Mouse (Mus musculus): ENCODE data around the gene Vps41. TPM values are rescaled to one million over a fixed set of nuclear protein-coding genes. Genes with fewer than 3 reads are reported as not detected.

Vps41 gene
- polyA plus RNA-seq, 1 experiment from 2014 or later = 30.2 TPM

DNA sequence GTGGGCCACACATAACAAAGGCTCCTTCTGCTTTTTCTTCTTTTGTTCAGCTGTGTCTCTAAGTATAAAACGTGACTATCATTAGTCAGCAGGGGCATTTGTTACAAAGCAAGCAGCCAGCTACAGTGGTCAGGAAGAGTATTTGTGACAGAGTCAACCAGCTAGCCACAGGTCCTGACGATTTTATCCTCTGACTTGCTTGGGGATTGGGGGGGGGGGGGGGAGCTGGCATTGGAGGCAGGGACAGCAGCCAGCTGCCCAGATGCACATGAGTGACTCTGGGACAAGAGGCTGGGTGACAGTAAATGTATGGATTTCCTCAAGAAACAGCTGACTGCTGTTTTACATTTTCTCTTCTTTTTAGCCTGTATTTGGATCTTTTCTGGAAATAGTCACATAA is 50.8 kb downstream of the Vps41 start:
- Histone ChIP-seq H3K27ac (no peak overlapping the region), H3K9ac (no peak overlapping the region), H3K4me1 (no peaks in the 10 kb centered on the region), H3K27me3 (replicated peaks) (no peaks in the 10 kb centered on the region), H3K9me3 (replicated peaks) (no peaks in the 10 kb centered on the region), H3K4me3 (no peak overlapping the region), H3K36me3 (no peaks in the 10 kb centered on the region), H3K4me2 (no peak overlapping the region)
- no peak for ATAC-seq
- 25% methylated on average over 2 of the region's 2 CpGs for WGBS (ENCODE audit: insufficient replicate concordance)

DNA sequence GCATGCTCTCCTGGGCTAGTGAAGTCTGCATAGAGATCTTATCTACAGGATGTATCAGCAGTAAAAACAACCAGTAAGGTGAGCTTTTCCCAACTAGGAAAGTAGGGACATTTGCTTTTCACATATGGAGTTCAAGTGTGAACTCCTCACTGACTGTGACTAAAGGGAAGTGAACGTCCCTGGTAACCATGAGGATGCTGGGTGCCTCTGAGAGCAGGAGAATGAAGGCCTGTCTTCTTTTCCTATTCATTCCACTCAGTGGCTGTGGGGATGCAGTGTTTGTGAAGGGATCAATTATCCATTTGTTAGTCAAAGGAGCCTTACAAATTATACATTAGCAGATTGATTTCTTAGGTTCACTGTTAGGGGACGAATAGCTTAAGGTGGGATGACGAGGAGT is 51.4 kb downstream of the Vps41 start:
- Histone ChIP-seq H3K27me3 (replicated peaks) (no peaks in the 10 kb centered on the region), H3K4me1 (no peaks in the 10 kb centered on the region), H3K36me3 (no peaks in the 10 kb centered on the region), H3K9me3 (replicated peaks) (no peaks in the 10 kb centered on the region), H3K27ac (no peak overlapping the region), H3K4me3 (no peak overlapping the region), H3K4me2 (no peak overlapping the region), H3K9ac (no peak overlapping the region)
- ATAC-seq = no peak
- 69% methylated on average over 3 of the region's 3 CpGs for WGBS (ENCODE audit: insufficient replicate concordance)

DNA sequence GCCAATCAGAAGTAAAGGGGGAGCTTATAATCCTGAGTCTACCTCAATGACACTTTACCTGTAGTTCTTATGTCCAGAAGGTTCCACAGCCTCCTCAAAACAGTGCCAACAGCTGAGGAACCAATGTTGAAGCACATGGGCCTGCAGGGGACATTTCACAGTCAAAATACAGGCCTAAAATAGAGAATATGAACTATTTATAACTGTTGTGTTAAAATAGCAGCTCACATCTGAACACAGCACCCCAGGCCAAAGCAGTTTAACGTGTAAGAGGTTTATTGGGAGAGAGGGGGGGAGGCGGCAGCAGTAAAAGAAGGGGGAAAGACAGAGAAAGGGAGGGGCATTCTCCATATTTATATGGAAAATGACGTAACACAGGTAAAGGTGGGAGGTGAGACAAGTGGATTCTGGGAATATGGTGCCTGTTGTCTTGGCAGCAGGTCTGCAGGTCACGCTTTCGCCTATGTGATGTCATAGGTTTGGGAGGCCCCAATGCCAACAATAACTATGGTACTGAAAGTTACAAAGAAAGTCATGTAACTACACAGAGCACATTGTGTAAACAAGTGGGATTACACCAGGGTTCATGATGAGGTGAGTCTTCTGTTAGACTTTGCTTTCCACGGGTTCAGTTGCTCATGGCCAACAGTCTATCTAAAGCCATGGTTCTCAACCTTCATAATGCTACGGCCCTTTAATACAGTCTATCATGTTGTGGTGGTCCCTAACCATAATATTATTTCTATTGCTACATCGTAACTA is 56.5 kb downstream of the Vps41 start:
- H3K27me3 ChIP-seq (replicated peaks) = no peaks in the 10 kb centered on the region
- no peak overlapping the region for H3K4me3 ChIP-seq
- H3K36me3 ChIP-seq = no peaks in the 10 kb centered on the region
- no peak overlapping the region for H3K27ac ChIP-seq
- H3K9me3 ChIP-seq (replicated peaks) = no peaks in the 10 kb centered on the region
- H3K9ac ChIP-seq = no peak overlapping the region
- no peak overlapping the region for H3K4me2 ChIP-seq
- no peaks in the 10 kb centered on the region for H3K4me1 ChIP-seq
- ATAC-seq = no peak
- WGBS (ENCODE audit: insufficient replicate concordance) = 81% methylated on average over 8 of the region's 8 CpGs

DNA sequence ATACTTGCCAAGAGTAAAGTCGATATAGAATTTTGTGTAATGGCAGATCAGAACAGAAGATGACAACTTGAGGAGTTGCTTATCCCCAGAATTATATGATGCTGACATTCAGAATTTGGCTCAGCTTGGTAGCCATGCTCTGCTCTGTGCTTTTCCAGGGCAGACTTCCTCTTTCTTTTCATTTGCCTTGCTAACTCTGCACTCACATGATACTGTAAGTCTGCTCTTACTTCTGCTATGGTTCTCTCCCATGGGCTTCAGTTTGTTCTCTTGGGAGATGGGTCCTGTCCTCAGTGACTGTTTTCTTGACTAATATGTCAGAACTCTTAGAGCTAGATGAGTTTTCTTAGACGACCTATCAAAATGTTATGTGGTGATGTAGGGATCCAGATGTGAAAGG is 64.2 kb downstream of the Vps41 start:
- ATAC-seq = no peak
- H3K4me1 ChIP-seq = no peaks in the 10 kb centered on the region
- H3K27ac ChIP-seq = no peak overlapping the region
- 61% methylated on average over 2 of the region's 2 CpGs for WGBS (ENCODE audit: insufficient replicate concordance)
- H3K36me3 ChIP-seq = no peaks in the 10 kb centered on the region
- H3K9me3 ChIP-seq (replicated peaks) = no peaks in the 10 kb centered on the region
- no peak overlapping the region for H3K4me3 ChIP-seq
- H3K9ac ChIP-seq = no peak overlapping the region
- H3K4me2 ChIP-seq = no peak overlapping the region
- H3K27me3 ChIP-seq (replicated peaks) = no peaks in the 10 kb centered on the region

DNA sequence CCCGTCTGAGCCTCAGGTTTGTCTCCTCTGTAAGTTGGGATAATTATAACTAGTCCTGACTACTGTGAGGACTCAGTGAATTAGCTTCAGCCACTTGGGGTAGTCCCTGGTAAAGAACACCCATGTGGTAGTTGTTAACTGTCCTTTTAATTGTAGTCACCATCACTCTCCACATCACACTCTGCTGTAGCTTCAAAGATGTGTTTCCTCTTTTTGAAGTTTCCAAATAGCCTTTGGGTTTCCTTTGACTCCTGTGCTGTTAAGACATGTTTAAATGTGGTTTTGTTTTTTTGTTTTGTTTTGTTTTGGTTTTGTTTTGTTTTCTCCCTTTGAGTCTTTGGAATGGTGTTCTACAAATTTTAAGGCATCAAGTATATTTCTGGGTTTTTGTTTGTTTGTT is 68.6 kb downstream of the Vps41 start:
- ATAC-seq = no peak
- WGBS (ENCODE audit: insufficient replicate concordance) = 82% methylated on average over 1 of the region's 1 CpGs
- no peak overlapping the region for H3K9ac ChIP-seq
- no peak overlapping the region for H3K4me3 ChIP-seq
- no peak overlapping the region for H3K4me2 ChIP-seq
- no peaks in the 10 kb centered on the region for H3K36me3 ChIP-seq
- H3K4me1 ChIP-seq = no peaks in the 10 kb centered on the region
- no peak overlapping the region for H3K27ac ChIP-seq
- H3K9me3 ChIP-seq (replicated peaks) = no peaks in the 10 kb centered on the region
- no peaks in the 10 kb centered on the region for H3K27me3 ChIP-seq (replicated peaks)

DNA sequence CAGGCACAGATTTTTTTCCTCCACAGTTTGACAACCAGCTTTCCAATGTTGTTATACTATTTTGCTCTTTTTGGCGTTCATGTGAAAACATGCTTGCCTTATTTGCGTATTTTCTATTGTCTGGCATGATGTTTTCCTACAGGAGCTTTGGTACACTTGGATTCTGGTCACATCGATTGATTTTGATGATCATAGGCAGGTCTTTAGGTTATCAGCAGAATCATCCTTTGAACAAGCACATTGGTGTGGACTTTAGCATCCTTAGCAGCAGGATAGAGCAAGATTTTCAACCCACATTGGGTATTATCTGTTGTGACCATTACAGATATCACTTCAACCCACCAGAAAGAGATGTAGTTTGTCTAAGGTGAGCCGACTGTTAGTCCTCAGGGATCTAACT is 71.0 kb downstream of the Vps41 start:
- no peak overlapping the region for H3K9ac ChIP-seq
- WGBS (ENCODE audit: insufficient replicate concordance) = 68% methylated on average over 4 of the region's 4 CpGs
- H3K4me1 ChIP-seq = no peaks in the 10 kb centered on the region

DNA sequence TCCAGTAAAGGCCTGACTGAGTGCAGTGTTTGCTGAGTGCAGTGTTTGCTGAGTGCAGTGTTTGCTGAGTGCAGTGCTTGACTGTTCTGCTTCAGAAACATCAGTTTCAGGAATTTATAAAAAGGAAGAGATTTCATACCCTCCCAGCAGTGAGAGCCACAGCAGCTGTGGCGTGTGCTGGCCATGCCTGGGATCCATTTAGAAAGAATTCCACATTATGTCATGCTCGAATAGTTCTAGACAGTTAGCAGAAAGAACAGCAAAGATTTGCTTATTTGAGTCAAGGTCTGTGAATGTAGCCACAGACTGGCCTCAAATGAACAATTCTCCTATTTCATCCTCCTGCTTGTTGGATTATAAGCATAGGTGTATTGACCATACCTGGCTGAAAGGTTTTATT is 71.6 kb downstream of the Vps41 start:
- H3K4me2 ChIP-seq = no peak overlapping the region
- H3K4me3 ChIP-seq = no peak overlapping the region
- no peak for ATAC-seq
- no peak overlapping the region for H3K27ac ChIP-seq
- H3K36me3 ChIP-seq = no peaks in the 10 kb centered on the region; the same call in 1 of the 2 replicates
- H3K9me3 ChIP-seq (replicated peaks) = no peaks in the 10 kb centered on the region
- no peak overlapping the region for H3K9ac ChIP-seq
- H3K4me1 ChIP-seq = no peaks in the 10 kb centered on the region
- WGBS (ENCODE audit: insufficient replicate concordance) = 73% methylated on average over 2 of the region's 2 CpGs
- H3K27me3 ChIP-seq (replicated peaks) = no peaks in the 10 kb centered on the region

More for the DNA sequence above, 71.0 kb downstream of the Vps41 start:
- Histone ChIP-seq H3K27ac (no peak overlapping the region), H3K4me2 (no peak overlapping the region), H3K4me3 (no peak overlapping the region), H3K36me3 (no peaks in the 10 kb centered on the region; the same call in 1 of the 2 replicates), H3K9me3 (replicated peaks) (no peaks in the 10 kb centered on the region), H3K27me3 (replicated peaks) (no peaks in the 10 kb centered on the region)
- no peak for ATAC-seq

DNA sequence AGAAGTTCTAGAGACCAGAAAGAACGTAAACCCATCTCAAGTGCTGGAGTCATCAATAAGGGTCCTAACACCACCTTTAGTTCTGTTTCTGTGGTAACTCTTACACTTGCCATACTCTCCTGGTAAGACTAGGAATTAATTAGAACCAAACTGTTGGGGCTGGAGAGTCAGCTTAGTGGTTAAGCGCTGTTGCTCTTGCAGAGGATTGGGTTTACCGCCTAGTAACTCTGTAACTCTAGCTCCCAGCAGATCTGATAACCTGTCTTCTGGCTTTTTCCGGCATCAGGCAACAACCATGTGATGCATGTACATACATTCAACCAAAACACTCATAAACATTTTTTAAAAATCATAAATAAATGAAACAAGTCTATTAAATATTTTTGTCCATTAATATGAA is 72.6 kb downstream of the Vps41 start:
- H3K9me3 ChIP-seq (replicated peaks) = no peaks in the 10 kb centered on the region
- WGBS (ENCODE audit: insufficient replicate concordance) = 85% methylated on average over 4 of the region's 4 CpGs
- no peak overlapping the region for H3K4me2 ChIP-seq
- no peak for ATAC-seq
- no peaks in the 10 kb centered on the region for H3K4me1 ChIP-seq
- H3K27ac ChIP-seq = no peak overlapping the region
- H3K36me3 ChIP-seq = no peaks in the 10 kb centered on the region; the same call in 1 of the 2 replicates
- no peaks in the 10 kb centered on the region for H3K27me3 ChIP-seq (replicated peaks)
- H3K4me3 ChIP-seq = no peak overlapping the region
- H3K9ac ChIP-seq = no peak overlapping the region

DNA sequence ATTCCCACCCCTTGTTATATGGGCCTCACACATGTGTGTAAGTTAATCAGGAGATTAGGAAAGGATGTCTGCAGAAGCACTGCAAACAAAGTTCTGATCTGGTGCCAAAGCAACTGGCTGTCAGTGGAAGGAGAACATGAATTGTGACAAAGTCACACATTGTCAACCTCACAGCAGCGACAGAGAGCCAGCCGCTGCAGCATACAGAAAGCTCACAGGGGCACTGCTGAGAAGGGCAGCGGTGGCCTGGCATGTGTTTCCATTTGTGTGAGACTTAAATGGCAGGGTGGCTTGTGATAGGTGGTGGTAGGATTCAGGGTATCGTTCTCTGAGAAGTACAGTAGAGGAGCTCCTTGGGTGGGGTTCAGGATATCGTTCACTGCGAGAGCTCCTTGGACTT is 73.0 kb downstream of the Vps41 start:
- Histone ChIP-seq H3K27ac (no peak overlapping the region), H3K36me3 (no peaks in the 10 kb centered on the region; the same call in 1 of the 2 replicates), H3K9me3 (replicated peaks) (no peaks in the 10 kb centered on the region), H3K27me3 (replicated peaks) (no peaks in the 10 kb centered on the region), H3K9ac (no peak overlapping the region), H3K4me2 (no peak overlapping the region), H3K4me1 (no peaks in the 10 kb centered on the region), H3K4me3 (no peak overlapping the region)
- no peak for ATAC-seq
- 73% methylated on average over 6 of the region's 6 CpGs for WGBS (ENCODE audit: insufficient replicate concordance)

DNA sequence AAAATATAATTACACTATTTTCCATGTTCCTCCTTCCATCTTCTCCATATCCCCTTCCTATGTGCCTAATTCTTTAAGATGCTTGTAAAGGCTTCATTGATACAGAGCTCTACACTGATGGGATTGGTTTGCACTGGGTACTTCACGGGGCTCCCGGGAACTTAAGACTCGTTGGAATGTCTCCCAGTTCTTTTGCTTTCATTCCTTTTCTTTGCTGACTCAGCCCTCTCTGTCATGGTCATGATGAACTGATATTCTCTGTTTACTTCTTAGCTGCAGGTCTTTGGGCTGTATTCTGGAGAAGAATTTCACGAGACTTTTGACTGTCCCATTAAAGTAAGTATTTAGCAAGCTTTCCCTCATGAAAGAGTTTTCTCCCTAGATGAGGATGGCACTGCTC is 74.2 kb downstream of the Vps41 start:
- H3K4me3 ChIP-seq = no peak overlapping the region
- no peak for ATAC-seq
- no peak overlapping the region for H3K4me2 ChIP-seq
- no peaks in the 10 kb centered on the region for H3K9me3 ChIP-seq (replicated peaks)
- H3K36me3 ChIP-seq = no peaks in the 10 kb centered on the region; the same call in 1 of the 2 replicates
- WGBS (ENCODE audit: insufficient replicate concordance) = 67% methylated on average over 4 of the region's 4 CpGs
- no peaks in the 10 kb centered on the region for H3K27me3 ChIP-seq (replicated peaks)
- H3K27ac ChIP-seq = no peak overlapping the region
- H3K4me1 ChIP-seq = no peaks in the 10 kb centered on the region
- no peak overlapping the region for H3K9ac ChIP-seq

DNA sequence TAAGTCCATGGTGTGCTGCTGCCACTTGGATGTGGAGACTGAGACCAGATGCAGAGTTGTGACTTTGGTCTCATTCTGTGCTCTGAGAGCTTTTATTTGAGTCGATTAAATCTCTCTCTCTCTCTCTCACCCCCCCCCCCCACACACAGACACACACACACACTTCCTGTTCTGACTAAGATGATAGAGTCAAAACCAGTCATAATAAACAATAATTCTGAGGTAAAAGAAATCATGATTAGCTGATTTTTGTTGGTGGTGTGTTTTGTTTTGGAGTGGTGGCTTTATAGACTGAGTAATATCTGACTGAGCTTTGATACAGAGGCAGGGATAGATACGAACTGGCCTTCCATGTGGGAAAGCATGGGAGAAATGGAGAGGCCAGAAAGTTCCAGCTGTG is 74.6 kb downstream of the Vps41 start:
- Histone ChIP-seq H3K27ac (no peak overlapping the region), H3K27me3 (replicated peaks) (no peaks in the 10 kb centered on the region), H3K4me3 (no peak overlapping the region), H3K36me3 (no peaks in the 10 kb centered on the region; the same call in 1 of the 2 replicates), H3K9me3 (replicated peaks) (no peaks in the 10 kb centered on the region), H3K9ac (no peak overlapping the region), H3K4me2 (no peak overlapping the region), H3K4me1 (no peaks in the 10 kb centered on the region)
- 69% methylated on average over 2 of the region's 2 CpGs for WGBS (ENCODE audit: insufficient replicate concordance)
- ATAC-seq = no peak

DNA sequence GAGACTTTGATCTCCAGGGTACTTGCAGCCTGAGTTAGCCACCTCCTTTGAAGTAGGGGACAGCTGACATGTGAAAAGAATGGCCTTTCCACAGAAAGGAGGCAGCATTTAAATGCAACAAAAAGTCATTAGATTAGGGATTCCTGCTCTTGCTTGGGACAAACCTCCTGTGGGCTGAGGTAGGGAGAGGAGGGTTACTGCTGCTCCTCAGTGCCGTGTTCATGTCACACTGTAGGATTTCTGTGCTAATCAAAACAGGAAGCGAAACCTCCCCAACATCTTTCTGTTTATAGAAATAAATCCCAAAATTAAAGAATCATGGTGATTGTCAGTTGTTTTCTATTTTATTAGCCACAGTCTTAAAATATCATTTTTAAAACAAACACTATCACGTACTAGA is 77.4 kb downstream of the Vps41 start:
- ATAC-seq = no peak
- H3K4me2 ChIP-seq = no peak overlapping the region
- no peaks in the 10 kb centered on the region for H3K4me1 ChIP-seq
- no peaks in the 10 kb centered on the region for H3K9me3 ChIP-seq (replicated peaks)
- H3K27me3 ChIP-seq (replicated peaks) = no peaks in the 10 kb centered on the region
- no peak overlapping the region for H3K4me3 ChIP-seq
- no peak overlapping the region for H3K27ac ChIP-seq
- H3K9ac ChIP-seq = no peak overlapping the region
- peaks cover 3% of the 10 kb centered on the region; the same call in 1 of the 2 replicates for H3K36me3 ChIP-seq
- 77% methylated on average over 3 of the region's 3 CpGs for WGBS (ENCODE audit: insufficient replicate concordance)

DNA sequence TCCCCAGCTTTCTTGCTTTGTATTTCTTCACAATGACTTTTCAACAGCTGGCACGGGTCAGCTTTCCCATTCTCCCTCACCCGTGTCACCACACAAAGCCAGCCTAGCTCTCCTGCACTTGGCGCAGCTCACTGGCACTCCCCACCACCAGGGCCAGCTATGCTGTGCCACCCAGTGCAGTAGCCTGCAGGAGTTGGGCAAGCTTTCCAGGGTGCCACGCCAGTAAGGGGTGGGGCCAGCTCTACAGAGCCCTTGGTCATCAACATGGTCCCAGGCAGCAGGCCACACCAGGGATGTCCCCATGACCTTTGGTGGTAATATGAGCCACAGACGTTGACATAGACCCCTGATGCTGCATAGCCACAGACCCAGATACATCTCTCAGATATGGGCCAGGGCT is 80.5 kb downstream of the Vps41 start:
- Histone ChIP-seq H3K27me3 (replicated peaks) (no peaks in the 10 kb centered on the region), H3K9me3 (replicated peaks) (no peaks in the 10 kb centered on the region), H3K4me2 (no peak overlapping the region), H3K4me1 (no peaks in the 10 kb centered on the region), H3K27ac (no peak overlapping the region), H3K36me3 (peaks cover 3% of the 10 kb centered on the region; the same call in 1 of the 2 replicates), H3K4me3 (no peak overlapping the region), H3K9ac (no peak overlapping the region)
- 70% methylated on average over 5 of the region's 5 CpGs for WGBS (ENCODE audit: insufficient replicate concordance)
- no peak for ATAC-seq

Measured in liver, embryonic 12.5 days (tissue).